Mouse (Mus musculus) CH12.LX (cell line): ENCODE results near the gene Gm11437. TPM values are rescaled to one million over a fixed set of nuclear protein-coding genes. Genes with fewer than 3 reads are reported as not detected.

ENCODE experiments used
- DNase-seq: peaks from one replicate; pipeline ENCODE4 v3.0.0-alpha.2; 2013; ENCODE audit errors: extremely low read depth
- H3K27ac ChIP-seq: 2 replicates; pipeline ENCODE4 v1.5.1; 2012; ENCODE audit warnings: low read depth, mild to moderate bottlenecking, control low read depth, moderate library complexity; ENCODE audit not compliant: insufficient read depth
- H3K27me3 ChIP-seq: replicated peaks from 2 replicates; pipeline ENCODE3; 2012; ENCODE audit warnings: inconsistent platforms
- H3K36me3 ChIP-seq, 2 experiments: replicated peaks in 1 of 2; 2 replicates each; pipeline versions ENCODE3 to v1.6.1; 2012; ENCODE audit warnings: inconsistent platforms in 1 of 2, low read length in 1 of 2, mild to moderate bottlenecking in 1 of 2, mixed read lengths in 1 of 2, moderate library complexity in 1 of 2; ENCODE audit not compliant: control insufficient read depth in 1 of 2, insufficient read depth in 1 of 2
- H3K4me1 ChIP-seq, 2 experiments: 2 replicates each; pipeline ENCODE4 v1.6.1; 2012; ENCODE audit warnings: inconsistent platforms in 1 of 2, moderate library complexity in 1 of 2; ENCODE audit not compliant: insufficient read depth in 2 of 2, control insufficient read depth in 1 of 2
- H3K4me2 ChIP-seq: 2 replicates; pipeline ENCODE4 v1.6.1; 2012; ENCODE audit warnings: low read depth, mild to moderate bottlenecking, control low read depth; ENCODE audit not compliant: poor library complexity, insufficient read depth, severe bottlenecking
- H3K4me3 ChIP-seq, 3 experiments: fragments of 150-350 bp in 1 of 3; sonication (generic) in 1 of 3; replicated peaks in 1 of 3; 2 replicates each; pipeline versions ENCODE3 to v1.5.1; 2011 to 2012; ENCODE audit warnings: low read depth in 2 of 3, low read length in 2 of 3, mild to moderate bottlenecking in 2 of 3, moderate library complexity in 2 of 3, control low read depth in 1 of 3, improper control_type of control experiment in 1 of 3, inconsistent platforms in 1 of 3, mixed read lengths in 1 of 3; ENCODE audit not compliant: poor library complexity in 1 of 3
- H3K79me2 ChIP-seq: replicated peaks from 2 replicates; pipeline ENCODE4 v1.6.1; 2012; ENCODE audit warnings: mild to moderate bottlenecking, moderate library complexity; ENCODE audit not compliant: control insufficient read depth, poor library complexity, insufficient read depth, severe bottlenecking; ENCODE audit errors: extremely low read depth
- H3K9ac ChIP-seq: 2 replicates; pipeline ENCODE4 v1.6.1; 2012; ENCODE audit warnings: low read depth, mild to moderate bottlenecking, control low read depth, moderate library complexity; ENCODE audit not compliant: insufficient read depth
- H3K9me3 ChIP-seq: replicated peaks from 2 replicates; pipeline ENCODE3; 2012; ENCODE audit warnings: low read length, inconsistent platforms, mixed read lengths
- BHLHE40 ChIP-seq: IDR thresholded peaks from 2 replicates; pipeline ENCODE4 v1.6.1; 2011; ENCODE audit warnings: mild to moderate bottlenecking, low read depth, low read length, improper control_type of control experiment
- CHD2 ChIP-seq: IDR thresholded peaks from 2 replicates; pipeline ENCODE4 v1.6.1; 2011; ENCODE audit warnings: low read length, improper control_type of control experiment
- CTCF ChIP-seq, 2 experiments: IDR thresholded peaks in 1 of 2; conservative IDR thresholded peaks in 1 of 2; 2 replicates each; pipeline ENCODE4 v1.5.1; 2011 to 2012; ENCODE audit warnings: low read depth in 2 of 2, low read length in 2 of 2, improper control_type of control experiment in 1 of 2, inconsistent platforms in 1 of 2, mild to moderate bottlenecking in 1 of 2, moderate library complexity in 1 of 2
- EP300 ChIP-seq: IDR thresholded peaks from 2 replicates; pipeline ENCODE4 v1.6.1; 2011; ENCODE audit warnings: low read length, improper control_type of control experiment
- ETS1 ChIP-seq: conservative IDR thresholded peaks from 2 replicates; pipeline ENCODE4 v1.6.1; 2012; ENCODE audit warnings: low read depth, mild to moderate bottlenecking, inconsistent platforms, low read length, improper control_type of control experiment, moderate library complexity
- GABPA ChIP-seq: IDR thresholded peaks from 2 replicates; pipeline ENCODE4 v1.6.1; 2012; ENCODE audit warnings: low read depth, low read length, improper control_type of control experiment, inconsistent platforms; ENCODE audit not compliant: insufficient replicate concordance
- IRF4 ChIP-seq: IDR thresholded peaks from 2 replicates; pipeline ENCODE4 v1.6.1; 2014; ENCODE audit warnings: low read depth, mild to moderate bottlenecking, inconsistent platforms, low read length, improper control_type of control experiment
- JUN ChIP-seq: IDR thresholded peaks from 2 replicates; pipeline ENCODE4 v1.6.1; 2011; ENCODE audit warnings: low read depth, mild to moderate bottlenecking, low read length, improper control_type of control experiment, moderate library complexity; ENCODE audit not compliant: insufficient read depth
- MEF2A ChIP-seq: IDR thresholded peaks from 2 replicates; pipeline ENCODE4 v1.6.1; 2014; ENCODE audit warnings: low read depth, mild to moderate bottlenecking, inconsistent platforms, low read length, improper control_type of control experiment, borderline replicate concordance
- MXI1 ChIP-seq: IDR thresholded peaks from 2 replicates; pipeline ENCODE4 v1.6.1; 2011; ENCODE audit warnings: mild to moderate bottlenecking, low read depth, low read length, improper control_type of control experiment
- MYC ChIP-seq: IDR thresholded peaks from 2 replicates; pipeline ENCODE4 v1.6.1; 2011; ENCODE audit warnings: low read depth, mild to moderate bottlenecking, improper control_type of control experiment, low read length
- NELFE ChIP-seq: IDR thresholded peaks from 2 replicates; pipeline ENCODE4 v1.6.1; 2011; ENCODE audit warnings: low read depth, low read length, improper control_type of control experiment
- POLR2A ChIP-seq: IDR thresholded peaks from 2 replicates; pipeline ENCODE4 v1.6.1; 2011; ENCODE audit warnings: low read depth, mild to moderate bottlenecking, improper control_type of control experiment, low read length
- RAD21 ChIP-seq: IDR thresholded peaks from 2 replicates; pipeline ENCODE4 v1.6.1; 2011; ENCODE audit warnings: low read depth, mild to moderate bottlenecking, low read length, improper control_type of control experiment, moderate library complexity
- SIN3A ChIP-seq: IDR thresholded peaks from 2 replicates; pipeline ENCODE4 v1.6.1; 2012; ENCODE audit warnings: low read length, improper control_type of control experiment, inconsistent platforms
- SMC3 ChIP-seq: IDR thresholded peaks from 2 replicates; pipeline ENCODE4 v1.6.1; 2011; ENCODE audit warnings: low read depth, low read length, improper control_type of control experiment
- TBP ChIP-seq: conservative IDR thresholded peaks from 2 replicates; pipeline ENCODE4 v1.6.1; 2011; ENCODE audit warnings: low read depth, low read length, improper control_type of control experiment
- TCF12 ChIP-seq: IDR thresholded peaks from 2 replicates; pipeline ENCODE4 v1.6.1; 2014; ENCODE audit warnings: low read depth, mild to moderate bottlenecking, inconsistent platforms, low read length, improper control_type of control experiment
- USF1 ChIP-seq: IDR thresholded peaks from 2 replicates; pipeline ENCODE4 v1.6.1; 2014; ENCODE audit warnings: low read depth, mild to moderate bottlenecking, inconsistent platforms, low read length, improper control_type of control experiment
- USF2 ChIP-seq: conservative IDR thresholded peaks from 2 replicates; pipeline ENCODE4 v1.6.1; 2011; ENCODE audit warnings: low read depth, low read length, improper control_type of control experiment
- ZC3H11A ChIP-seq: IDR thresholded peaks from 2 replicates; pipeline ENCODE4 v1.6.1; 2012; ENCODE audit warnings: low read depth, mild to moderate bottlenecking, inconsistent platforms, low read length, improper control_type of control experiment
- ZKSCAN1 ChIP-seq: IDR thresholded peaks from 2 replicates; pipeline ENCODE4 v1.6.1; 2012; ENCODE audit warnings: low read depth, inconsistent platforms, low read length, improper control_type of control experiment, borderline replicate concordance
- ZNF384 ChIP-seq: IDR thresholded peaks from 2 replicates; pipeline ENCODE4 v1.6.1; 2012; ENCODE audit warnings: low read depth, low read length, improper control_type of control experiment, inconsistent platforms
- dilution Hi-C: fragments of 300-500 bp; cut with MboI; formaldehyde crosslinking; loops from 2 replicates; pipeline ENCODE4 v1.14.3; 2020; ENCODE audit warnings: low sequenced_read_pairs; ENCODE audit not compliant: extremely low pct_unique_long_range_greater_than_20kb, extremely low pct_ligation_motif_present
- in situ Hi-C: fragments of 300-500 bp; cut with MboI; formaldehyde crosslinking; loops from 3 replicates; pipeline ENCODE4 v1.14.3; 2019; ENCODE audit warnings: low sequenced_read_pairs, low pct_ligation_motif_present, low pct_unique_long_range_greater_than_20kb, mixed read lengths
- polyA plus RNA-seq: library from polyadenylated mRNA; unstranded; fragments of >175 nt; gene quantifications from 2 replicates; pipeline ENCODE4 v1.2.1, GENCODE M21; 2012; ENCODE audit warnings: low read depth; ENCODE audit not compliant: insufficient read length
- total RNA-seq, 2 experiments: library from RNA; depleted of rRNA; stranded (reverse); fragments of 300-350 nt in 1 of 2; fragments of >200 nt in 1 of 2; gene quantifications; 2 replicates each; pipeline ENCODE4 v1.2.3; 2012 to 2014

Gm11437 gene
- total and polyA plus RNA-seq, 3 experiments, result not detected

- Histone ChIP-seq H3K79me2 (no peaks in the 10 kb centered on the region), H3K9ac (no peak overlapping the region), H3K4me3 (no peak overlapping the region), H3K4me2 (no peak overlapping the region), H3K9me3 (no peaks in the 10 kb centered on the region), H3K27ac (no peak overlapping the region), H3K36me3 (no peaks in the 10 kb centered on the region), H3K27me3 (peaks cover 16% of the 10 kb centered on the region), H3K4me1 (peaks cover 0 to 4% of the 10 kb centered on the region in 2 experiments; a peak in 2 of 4 replicates)
- no peak for DNase-seq
- dilution Hi-C loops (no loop called here), in situ Hi-C loops (no loop called here)
- TF ChIP-seq SMC3 (no peak), CTCF (conservative IDR thresholded peaks at IDR 0.05 in 1 of 2, IDR thresholded peaks at IDR 0.05 in 1 of 2; ENCODE audit: low read depth in 2 of 2, low read length in 2 of 2) (no peak), SIN3A (no peak), JUN (no peak), USF2 (no peak), MEF2A (no peak), POLR2A (no peak), TCF12 (no peak), GABPA (no peak), MXI1 (no peak), ETS1 (no peak), IRF4 (no peak), ZNF384 (no peak)
- TF ChIP-seq, all 38 proteins: peak for 0
Measured at GRCm38 (mm10) chr11:84146081-84146480, 21.2 kb downstream of the Gm11437 start.

DNA sequence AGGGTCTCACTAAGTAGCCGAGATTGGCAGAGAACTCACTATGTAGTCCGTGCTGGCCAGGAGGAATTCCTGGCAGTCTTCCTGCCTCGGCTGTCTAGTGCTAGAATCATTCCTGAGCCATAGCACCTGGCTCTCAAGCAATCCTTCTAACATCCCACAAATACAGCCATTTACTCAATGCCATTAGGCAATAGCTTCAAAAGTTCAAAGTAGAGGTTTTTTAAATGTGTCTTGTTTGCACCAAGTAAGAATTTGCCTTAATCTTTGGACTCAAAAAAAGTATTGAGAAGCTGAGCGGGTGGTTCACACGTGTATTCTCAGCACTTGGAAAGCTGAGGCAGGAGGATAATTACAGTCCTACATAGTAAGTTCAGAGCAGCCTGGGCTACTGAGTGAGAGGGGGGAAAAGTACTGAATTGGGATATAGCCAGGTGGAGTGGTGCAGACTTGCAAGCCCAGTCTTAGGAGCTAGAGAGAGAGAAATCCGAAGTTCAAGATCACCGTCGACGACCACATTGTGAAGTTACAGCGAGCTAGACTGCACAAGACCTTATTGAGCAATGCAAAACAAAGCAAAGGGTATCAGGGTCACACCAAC is 22.0 kb downstream of the Gm11437 start:
- Histone ChIP-seq H3K4me2 (no peak overlapping the region), H3K9me3 (no peaks in the 10 kb centered on the region), H3K79me2 (no peaks in the 10 kb centered on the region), H3K4me1 (peaks cover 0 to 4% of the 10 kb centered on the region in 2 experiments; a peak in 2 of 4 replicates), H3K36me3 (no peaks in the 10 kb centered on the region), H3K27ac (no peak overlapping the region), H3K27me3 (peaks cover 16% of the 10 kb centered on the region), H3K9ac (no peak overlapping the region), H3K4me3 (no peak overlapping the region)
- TF ChIP-seq MXI1 (no peak), USF1 (no peak), SIN3A (no peak), ZC3H11A (no peak), TBP (no peak), MEF2A (no peak), CHD2 (no peak), ZKSCAN1 (no peak), TCF12 (no peak), BHLHE40 (no peak), RAD21 (no peak), NELFE (no peak), SMC3 (no peak), EP300 (no peak), ETS1 (no peak), MYC (no peak)
- in situ Hi-C loops, result no loop called here
- no peak for DNase-seq
- dilution Hi-C loops, result no loop called here
